Mouse (Mus musculus): ENCODE data around the gene Stxbp5.

Gene Stxbp5

DNA sequence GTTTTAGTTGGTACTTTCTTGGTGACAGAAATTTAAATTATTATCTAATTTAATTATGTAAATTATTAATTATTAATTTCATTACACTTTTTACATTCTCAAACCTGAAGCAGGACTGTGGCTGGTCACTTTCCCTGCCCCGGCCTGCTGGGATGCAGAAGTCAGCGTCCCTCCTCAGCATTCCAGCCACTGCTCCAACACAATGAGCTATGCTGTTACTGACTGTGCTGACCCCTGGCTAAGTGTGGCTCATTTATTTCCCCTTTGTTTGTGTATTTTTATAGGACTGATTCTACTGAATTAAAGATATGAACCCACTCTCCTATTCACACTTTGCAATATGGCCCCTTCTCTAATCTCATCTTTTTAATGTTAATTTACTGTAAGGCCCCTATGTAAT, 43.0 kb downstream of the Stxbp5 start:
- 88% methylated on average over 2 of the region's 2 CpGs for WGBS

DNA sequence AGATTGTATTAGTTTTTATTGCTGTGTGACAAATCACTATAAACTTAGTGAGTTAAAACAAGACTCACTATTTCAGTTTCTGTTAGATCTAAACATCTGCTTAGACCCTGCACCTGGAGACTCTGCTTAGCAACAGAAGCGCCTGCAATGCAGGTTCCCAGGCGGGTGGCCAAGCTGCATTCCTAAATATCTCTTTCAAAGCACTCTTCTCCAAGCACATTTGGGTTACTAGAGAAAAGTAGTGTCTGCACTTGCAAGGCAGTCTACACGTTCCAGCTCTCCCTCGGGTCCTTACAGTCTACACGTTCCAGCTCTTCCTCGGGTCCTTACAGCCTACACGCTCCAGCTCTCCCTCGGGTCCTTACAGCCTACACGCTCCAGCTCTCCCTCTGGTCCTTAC, 44.1 kb downstream of the Stxbp5 start:
- 41% methylated on average over 9 of the region's 9 CpGs for WGBS

DNA sequence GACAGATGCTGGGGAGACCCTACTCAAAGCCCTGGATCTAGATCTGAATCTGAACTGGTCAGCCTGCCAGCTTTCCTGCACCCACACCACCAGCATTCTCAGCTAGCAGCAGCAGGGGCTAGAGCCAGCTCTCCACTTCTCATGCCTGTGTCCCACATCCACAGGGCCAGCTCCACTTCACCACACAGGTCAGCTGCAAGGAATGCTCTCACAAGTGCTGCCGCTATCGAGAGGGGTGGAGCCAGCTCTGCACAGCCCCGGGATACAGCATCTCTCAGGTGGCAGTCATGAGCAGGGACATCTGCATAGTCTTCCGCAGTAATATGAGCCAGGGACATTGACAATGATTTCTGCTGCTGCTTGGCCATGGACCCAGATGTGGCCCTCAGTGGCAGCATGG, 54.5 kb downstream of the Stxbp5 start:
- WGBS = 89% methylated on average over 4 of the region's 4 CpGs

DNA sequence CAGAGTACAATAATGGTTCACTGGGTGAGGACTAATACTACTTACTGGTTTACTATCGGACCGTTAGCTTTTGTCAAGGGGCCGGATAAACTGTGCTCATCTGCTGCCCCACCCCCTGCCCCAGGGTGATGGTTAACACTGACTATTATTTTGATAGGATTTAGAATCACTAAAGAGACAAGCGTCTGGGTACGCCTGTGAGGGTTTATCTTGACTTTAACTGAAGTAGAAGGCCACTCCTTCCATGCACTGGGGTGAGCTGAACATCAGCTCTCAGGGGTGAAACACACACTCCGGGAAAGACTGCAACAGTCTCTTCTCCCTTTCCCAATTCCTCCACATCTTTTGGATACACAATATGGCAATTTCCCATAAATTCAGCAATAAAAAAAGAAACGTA, 61.5 kb downstream of the Stxbp5 start:
- WGBS = 85% methylated on average over 7 of the region's 7 CpGs

DNA sequence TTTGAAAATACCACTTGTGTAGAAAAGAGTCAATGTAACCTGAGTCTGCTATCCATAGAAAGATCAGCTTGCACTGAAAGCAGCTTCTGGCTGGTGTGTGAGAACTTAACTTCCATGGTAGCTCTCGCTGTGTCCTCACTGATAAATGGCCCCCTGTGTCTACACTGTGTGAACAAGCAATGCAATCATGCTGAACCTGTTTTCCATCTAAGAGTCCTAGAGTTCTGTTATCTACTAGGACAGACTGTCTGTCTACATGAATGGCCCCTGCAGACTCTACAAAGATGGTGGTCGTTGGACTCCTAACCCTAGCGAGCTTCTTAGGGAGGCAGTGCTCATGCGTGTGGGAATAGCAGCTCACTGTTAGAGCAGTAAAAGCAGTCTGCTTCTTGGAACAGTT, 65.9 kb downstream of the Stxbp5 start:
- 87% methylated on average over 4 of the region's 4 CpGs for WGBS

DNA sequence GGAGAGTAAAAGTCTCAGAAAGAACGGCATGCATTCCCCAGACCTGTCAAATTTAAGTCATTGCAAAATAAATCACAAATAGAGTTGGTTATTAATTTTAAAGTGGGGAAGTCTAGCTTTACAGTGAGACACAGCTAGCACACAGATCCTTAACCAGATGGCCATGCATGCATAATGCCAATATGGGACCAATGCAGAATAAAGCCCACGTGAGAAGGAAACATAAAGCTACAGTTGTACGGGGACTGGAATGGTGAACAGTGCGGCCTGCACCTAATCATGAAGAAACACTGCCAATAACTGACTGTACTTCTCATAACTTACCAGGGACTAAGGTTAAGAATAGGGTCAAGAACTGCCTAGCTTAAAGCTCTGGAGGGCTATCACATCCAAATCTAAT, 67.9 kb downstream of the Stxbp5 start:
- WGBS = 71% methylated on average over 4 of the region's 4 CpGs

DNA sequence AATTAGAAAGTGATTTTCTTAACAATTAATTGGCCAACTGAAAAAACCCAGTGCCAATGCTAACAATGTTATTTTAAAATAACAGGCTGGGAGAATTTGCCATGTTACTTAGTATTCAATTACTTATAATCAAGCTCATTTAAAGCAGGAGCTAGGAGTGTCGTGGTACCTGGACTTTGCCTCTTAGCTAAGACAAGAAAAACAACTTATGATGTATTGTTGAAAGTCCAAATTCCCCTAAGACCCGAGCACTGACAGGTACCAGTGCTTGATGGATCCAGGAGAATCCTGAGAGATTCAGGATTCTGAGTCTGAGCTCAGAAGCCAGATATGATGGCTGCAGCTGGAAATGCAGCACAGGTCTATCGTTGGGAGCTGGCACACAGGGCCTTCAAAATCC, 71.1 kb downstream of the Stxbp5 start:
- 89% methylated on average over 3 of the region's 3 CpGs for WGBS

DNA sequence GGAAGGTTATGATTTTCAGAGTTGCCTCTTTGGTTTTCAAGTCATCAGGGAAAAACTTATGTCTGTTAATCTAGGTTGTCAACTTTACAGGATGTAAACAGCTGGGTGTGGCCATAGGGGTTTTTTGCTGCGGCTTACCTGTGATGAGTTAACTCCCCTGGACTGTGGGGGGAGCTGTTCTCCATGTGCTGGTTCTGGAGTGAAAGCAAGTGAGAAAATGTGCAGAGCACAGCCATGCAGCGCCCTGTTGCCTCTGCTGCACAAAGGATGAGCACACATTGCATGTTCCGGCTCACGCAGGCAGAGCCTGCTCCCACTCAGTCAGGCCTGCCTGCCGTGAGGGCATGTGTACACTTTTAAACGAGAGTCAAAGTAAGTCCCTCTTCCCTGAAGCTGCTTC, 79.6 kb downstream of the Stxbp5 start:
- WGBS = 52% methylated on average over 6 of the region's 6 CpGs

DNA sequence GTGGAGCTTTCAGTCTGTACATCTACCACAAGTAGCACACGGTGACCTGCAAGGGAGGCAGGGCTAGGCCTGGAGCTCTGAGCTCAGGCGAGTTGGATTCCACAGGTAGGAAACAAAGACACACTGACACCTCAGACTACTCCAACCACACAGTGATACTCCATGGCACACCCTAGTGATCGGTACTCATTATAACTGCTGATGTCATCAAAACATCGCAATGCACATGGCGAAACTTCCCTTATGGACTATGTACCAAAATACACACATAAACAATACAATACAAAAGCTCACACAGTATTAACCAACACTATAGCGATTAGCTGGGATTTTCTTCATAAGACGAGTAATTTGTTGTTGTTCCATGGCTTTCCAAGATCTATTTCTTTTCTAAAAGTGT, 82.3 kb downstream of the Stxbp5 start:
- 91% methylated on average over 7 of the region's 7 CpGs for WGBS

DNA sequence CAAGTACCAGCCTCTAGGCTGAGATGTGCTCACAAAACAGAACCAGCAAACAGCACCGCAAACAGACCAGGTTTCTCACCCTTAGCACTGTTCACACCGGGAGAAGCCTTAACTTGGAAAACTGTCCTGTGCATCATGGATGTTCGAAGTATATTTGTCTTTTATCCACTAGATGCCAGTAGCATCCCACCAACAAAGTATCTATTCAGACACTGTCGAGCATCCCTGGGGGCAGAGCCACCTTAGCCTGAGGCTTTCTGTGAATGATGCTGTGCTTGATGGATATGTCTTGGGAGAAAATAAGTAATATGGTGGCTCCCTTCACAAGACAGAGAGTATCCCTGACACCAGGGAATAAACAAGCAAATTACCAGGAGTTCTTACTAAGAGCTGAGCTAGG, 87.0 kb downstream of the Stxbp5 start:
- WGBS = 37% methylated on average over 4 of the region's 4 CpGs

DNA sequence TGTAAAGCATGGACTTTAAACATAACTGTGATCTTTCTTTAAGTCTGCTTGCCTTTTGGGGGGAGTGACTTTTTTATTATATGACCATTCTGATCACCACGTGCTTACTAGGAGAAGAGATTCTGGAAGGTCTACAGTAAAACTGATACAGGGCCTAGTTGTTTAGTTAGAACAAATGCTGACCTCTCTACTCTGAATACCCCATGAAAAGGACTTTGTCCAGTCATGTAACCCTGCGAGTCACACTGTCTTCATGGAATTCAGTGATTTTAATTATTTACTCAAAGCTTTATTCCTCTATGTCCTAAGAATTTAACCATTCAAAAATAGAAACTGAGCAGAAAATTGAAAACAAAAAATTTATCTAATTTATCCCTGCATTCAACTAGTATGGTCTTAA, 93.3 kb downstream of the Stxbp5 start:
- 77% methylated on average over 2 of the region's 2 CpGs for WGBS

DNA sequence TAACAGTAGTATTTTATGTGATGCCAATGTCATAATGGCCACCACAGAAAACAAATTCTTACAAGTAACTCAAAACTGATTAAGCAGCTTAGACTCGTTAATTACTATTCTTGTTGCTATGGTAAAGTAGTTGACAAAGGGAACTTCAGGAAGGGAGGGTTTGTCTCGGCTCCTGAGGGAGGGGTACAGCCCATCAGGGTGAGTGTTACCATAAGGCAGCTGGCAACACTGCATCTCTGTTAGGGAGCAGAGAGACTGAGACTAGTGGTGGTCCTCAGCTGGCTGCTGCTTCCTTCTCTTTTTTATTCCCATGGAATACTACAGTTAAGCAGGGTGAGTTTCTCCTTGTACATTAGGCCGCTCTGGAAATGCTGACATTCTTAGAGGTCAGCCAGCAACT, 95.5 kb downstream of the Stxbp5 start:
- 46% methylated on average over 3 of the region's 3 CpGs for WGBS

DNA sequence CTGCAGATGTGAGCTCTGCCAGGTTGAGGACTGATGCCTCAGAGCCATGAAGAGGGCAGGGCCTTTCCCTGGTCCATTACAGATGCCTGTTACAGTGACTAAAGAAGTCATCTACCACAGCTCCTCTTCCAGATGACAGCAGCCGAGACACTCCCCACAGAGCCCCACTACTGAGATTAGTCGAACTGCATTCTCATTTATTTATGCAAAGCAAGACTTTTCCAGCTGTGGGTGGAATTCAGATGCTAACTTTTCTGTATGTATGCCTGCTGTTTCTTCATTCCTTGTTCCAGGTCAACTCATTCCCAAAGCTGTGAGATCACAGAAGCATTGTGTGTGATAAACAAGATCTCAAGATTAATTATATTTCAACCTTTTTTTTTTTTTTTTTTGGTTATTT, 97.8 kb downstream of the Stxbp5 start:
- 47% methylated on average over 2 of the region's 2 CpGs for WGBS

DNA sequence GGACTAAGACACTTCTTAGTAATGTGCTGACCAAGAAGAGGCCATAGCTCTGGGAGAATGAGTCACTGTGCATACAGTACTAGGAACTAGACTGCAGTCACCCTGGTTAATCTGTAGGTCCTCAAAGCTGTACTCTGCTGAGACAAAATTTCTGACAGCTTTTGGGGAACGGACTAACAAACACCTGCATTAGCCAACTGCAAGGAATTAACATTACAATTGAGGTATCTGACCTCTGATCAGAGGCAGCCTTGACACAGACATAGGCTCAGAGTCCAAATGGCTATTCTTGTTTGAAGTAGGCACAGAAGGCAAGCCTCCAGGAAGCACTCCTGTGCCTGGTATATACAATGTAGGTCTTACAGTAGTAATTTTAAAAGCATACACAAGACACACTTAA, 99.3 kb downstream of the Stxbp5 start:
- 76% methylated on average over 1 of the region's 1 CpGs for WGBS

DNA sequence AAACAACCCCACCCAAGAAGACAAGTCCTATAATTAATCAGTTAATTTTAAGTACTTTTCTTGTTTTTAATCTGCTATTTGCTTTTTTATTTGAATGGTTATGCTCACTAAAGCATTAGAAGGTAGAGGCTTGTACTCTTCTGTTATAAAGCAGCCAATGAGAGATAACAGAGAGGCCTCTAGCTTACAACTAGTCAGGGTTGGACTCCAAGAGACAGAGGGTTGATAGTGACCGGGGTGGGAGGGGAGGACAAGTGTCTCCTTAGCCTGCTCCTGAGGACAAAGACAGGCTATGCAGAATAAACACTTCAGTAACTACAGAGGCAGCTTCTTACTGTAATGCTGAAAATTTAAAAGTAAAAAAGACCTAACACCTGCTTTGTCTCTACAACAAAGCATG, 101.8 kb downstream of the Stxbp5 start:
- WGBS = 85% methylated on average over 1 of the region's 1 CpGs

DNA sequence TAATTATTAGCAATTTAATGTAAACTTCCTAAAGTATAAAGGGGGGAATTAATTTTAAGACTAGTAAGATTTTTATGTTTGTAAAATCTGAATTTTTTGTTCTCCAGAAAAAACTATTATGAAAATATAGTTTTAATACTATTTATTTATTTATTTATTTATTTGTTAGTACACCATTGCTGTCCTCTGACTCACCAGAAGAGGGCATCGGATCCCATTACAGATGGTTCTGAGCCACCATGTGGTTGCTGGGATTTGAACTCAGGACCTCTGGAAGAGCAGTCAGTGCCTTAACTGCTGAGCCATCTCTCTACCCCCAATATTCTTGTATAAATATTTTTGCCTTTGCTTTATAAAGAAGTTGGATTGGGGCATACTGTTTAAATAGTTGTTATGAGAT, 104.5 kb downstream of the Stxbp5 start:
- WGBS = 96% methylated on average over 1 of the region's 1 CpGs

DNA sequence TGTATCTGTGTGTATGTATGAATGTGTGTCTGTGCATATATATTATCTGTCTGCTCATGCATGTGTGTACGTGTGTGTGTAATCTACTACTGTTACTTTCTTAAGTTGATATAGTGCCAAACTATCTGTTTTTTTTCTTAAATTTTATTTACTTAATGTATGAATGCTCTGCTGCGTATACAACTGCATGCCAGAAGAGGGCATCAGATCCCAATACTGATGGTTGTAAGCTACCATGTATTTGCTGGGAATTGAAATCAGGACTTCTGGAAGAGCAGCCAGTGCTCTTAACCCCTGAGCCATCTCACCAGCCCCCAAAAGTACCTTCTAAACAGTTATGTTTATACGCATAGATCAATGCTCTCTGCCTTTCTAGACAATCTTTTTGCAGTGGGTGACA, 109.9 kb downstream of the Stxbp5 start:
- WGBS = 95% methylated on average over 3 of the region's 3 CpGs

DNA sequence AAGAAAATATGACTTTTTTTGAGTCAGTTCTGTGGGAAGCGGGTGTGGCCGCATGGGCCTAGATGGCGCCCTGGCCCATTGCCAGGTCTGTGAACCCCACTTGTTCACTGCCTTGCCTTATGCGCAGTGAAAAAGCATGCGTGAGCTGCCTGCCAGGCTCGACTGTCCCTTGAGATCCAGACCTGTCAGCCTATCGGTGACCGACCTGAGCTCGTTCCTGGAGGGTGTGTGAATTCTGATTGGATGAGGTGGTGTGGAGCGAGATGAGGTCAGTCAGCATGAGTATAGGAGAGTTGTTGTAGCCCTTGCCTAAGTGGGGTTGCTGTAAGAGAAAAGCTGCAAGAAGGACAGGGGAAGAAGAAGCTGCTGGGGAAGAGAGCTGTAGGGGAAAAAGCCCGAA, 114.4 kb downstream of the Stxbp5 start:
- WGBS = 93% methylated on average over 11 of the region's 11 CpGs

DNA sequence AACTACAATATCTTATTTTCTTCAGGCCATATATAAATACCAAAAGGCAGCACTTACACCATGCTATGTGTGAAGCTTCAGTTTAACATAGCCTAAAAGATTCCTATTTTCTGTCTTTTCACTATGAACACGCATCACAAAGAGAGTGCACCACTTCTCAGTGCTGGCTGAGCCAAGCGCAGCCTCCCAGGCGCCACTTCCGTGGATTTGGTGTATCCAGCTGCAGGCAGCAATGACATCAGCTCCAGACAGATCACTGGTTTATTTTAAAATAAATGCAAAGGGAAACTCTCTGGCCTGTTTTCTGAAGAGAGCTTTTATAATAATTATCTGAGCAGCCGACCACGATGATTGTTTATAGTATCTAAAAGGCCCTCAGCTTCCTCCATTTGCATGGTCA, 115.2 kb downstream of the Stxbp5 start:
- WGBS = 37% methylated on average over 6 of the region's 6 CpGs

DNA sequence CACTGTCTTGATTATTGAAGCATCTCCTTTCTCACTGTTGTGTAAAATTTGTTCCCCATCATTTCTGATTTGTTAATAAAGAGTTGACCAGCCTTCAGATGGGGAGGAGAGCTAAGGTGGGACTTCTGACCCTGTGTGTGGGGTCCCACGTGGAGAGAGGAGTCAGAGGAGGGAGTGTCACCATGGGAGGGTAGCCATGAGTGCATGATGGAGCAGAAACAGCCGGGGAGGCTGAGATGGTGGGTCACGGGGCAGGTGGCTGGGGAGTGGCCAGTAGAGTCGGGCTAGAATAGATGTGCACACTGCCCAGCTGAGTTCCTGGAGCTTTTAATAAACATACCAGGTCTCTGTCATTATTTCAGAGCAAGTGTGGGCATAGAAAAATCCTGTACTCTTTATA, 121.0 kb downstream of the Stxbp5 start:
- 68% methylated on average over 4 of the region's 4 CpGs for WGBS

DNA sequence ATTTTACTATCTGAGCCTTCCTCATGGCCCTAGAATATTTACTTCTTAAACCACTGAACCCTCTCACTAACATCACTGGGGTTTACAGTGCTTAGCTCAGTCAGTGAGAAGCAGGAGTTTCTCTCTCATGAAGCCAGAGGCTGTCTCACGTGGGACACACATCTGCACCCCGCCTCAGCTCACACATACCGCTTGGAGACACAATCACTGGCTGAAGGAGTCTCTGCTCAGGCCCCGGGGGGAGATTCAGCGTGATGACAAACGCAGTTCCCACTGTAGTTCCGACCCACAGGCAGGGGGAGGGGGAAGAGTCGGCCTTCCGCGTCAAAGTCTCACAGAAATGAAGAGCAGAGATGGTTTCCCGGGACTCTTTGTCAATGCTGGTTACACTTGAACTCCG, 130.6 kb downstream of the Stxbp5 start:
- 82% methylated on average over 12 of the region's 12 CpGs for WGBS

DNA sequence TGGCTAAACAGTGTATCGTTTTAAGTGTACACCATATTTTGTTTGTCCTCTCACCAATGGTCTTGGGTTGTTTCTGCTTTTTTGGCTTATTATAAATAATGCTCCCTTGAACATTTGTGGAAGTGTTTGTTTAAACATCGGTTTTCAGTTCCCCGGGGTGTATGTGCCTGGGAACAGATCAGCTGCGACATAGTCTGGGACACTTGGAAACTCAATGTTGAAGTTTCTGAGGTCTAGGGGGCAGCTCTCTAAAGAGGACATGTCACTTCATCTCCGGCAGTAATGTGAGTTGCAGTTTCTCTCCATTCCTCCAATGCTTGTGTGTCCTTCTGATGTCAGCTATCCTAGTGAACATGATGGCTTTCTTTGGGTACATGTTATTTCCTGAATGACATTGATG, 137.0 kb downstream of the Stxbp5 start:
- WGBS = 83% methylated on average over 5 of the region's 5 CpGs

DNA sequence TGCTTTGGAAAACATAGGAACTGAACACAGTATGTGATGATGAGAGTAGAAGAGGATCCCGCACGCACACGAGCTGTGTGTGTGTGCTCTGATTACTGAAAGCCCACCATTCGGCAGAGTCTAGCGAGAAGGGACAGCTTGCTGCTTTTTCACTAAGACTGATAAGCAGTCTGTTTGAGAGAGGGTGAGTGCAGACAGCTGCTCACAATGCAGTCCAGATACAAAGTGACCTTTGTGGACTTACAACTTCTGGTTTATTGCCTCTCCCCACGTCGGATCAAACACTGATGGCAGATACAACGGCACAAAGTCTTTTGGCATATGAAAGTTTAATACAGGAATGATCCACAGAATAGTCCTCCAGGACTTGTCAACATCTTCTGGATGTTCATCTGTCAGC, 140.6 kb downstream of the Stxbp5 start:
- 75% methylated on average over 8 of the region's 8 CpGs for WGBS

DNA sequence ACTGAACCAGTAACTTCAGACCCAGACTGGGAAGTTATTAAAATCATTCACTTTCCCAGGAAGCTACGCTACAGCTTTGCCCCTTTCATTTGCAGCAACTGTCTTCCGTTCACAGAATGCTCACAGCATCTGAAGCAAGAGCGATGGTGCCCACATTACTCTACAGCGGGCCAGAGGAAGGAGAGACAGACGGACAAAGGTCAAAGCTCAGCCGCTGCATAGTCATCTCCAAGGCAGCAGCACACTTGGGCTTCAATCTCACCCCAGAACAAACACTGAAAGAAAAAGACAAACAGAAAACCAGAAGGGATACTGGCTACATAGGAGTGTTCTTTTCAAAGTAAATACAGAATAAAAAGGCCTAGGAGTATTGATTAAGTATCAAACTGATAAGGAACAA, 144.3 kb downstream of the Stxbp5 start:
- WGBS = 83% methylated on average over 6 of the region's 6 CpGs

DNA sequence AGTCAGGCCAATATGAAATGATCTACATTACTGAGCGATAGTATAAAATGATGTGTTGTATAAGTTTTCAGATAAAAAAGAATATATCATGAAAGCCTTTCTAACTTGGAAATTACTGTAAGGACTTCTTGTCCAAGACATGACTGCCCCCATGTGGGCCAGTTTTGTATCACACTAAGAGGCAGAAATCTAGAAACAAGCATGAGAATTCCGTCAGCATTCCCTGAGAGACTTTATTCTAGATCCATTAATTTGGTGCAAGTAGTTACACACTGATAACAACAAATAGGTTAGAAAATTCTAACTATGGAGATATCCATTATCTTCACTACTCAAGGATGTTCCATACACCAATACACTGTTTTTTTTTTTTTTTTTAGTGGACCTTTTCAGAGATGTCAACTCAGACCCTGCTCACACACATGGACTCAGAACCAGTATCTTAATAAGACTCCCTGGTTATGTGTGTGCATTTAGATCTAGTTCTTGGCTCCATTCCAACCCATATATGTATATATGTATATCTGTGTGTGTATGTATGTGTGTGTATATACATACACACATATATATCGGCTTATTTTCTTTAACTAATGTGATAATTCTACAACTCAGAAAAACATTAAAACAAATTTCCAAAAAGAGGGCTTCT, 145.9 kb downstream of the Stxbp5 start:
- WGBS = 46% methylated on average over 3 of the region's 3 CpGs

Data from cerebral cortex, adult 2 months (tissue).